Mouse (Mus musculus) lung, embryonic 16.5 days (tissue): ENCODE results near the gene Ncoa7. TPM values are rescaled to one million over a fixed set of nuclear protein-coding genes. Genes with fewer than 3 reads are reported as not detected.
A peak's percentile ranks its signal among the peaks of the same experiment; 100 is the strongest.
"Not testable (repeated sequence)": the region's sequence is repeated elsewhere in the genome, so short reads cannot be mapped to it uniquely, and the experiment has no call there.

Experiments used
- ATAC-seq: fragments of 200-750 bp; cut with Nextera tagmentation; 2 replicates; pipeline ENCODE4 v1.8.0; 2017; ENCODE audit warnings: low read depth, mild to moderate bottlenecking, moderate library complexity
- H3K27ac ChIP-seq: fragments of 300-500 bp; sonication (generic); 2 replicates; pipeline ENCODE4 v1.5.1; 2014; ENCODE audit warnings: mild to moderate bottlenecking, control low read depth, low read length
- H3K27me3 ChIP-seq: fragments of 300-500 bp; sonication (generic); 2 replicates; pipeline ENCODE4 v1.6.1; 2014; ENCODE audit warnings: low read depth, low read length, mixed read lengths; ENCODE audit not compliant: control insufficient read depth, insufficient read depth
- H3K36me3 ChIP-seq: fragments of 300-500 bp; sonication (generic); 2 replicates; pipeline ENCODE4 v1.6.1; 2014; ENCODE audit warnings: low read length; ENCODE audit not compliant: control insufficient read depth, insufficient read depth
- H3K4me1 ChIP-seq: fragments of 300-500 bp; sonication (generic); replicated peaks from 2 replicates; pipeline ENCODE4 v1.6.1; 2014; ENCODE audit warnings: low read length, mixed read lengths; ENCODE audit not compliant: control insufficient read depth, insufficient read depth
- H3K4me2 ChIP-seq: fragments of 300-500 bp; sonication (generic); 2 replicates; pipeline ENCODE4 v1.6.1; 2014; ENCODE audit warnings: low read depth, low read length, control low read depth
- H3K4me3 ChIP-seq: fragments of 300-500 bp; sonication (generic); 2 replicates; pipeline ENCODE4 v1.5.1; 2014; ENCODE audit warnings: mild to moderate bottlenecking, low read length, control low read depth
- H3K9ac ChIP-seq: fragments of 300-500 bp; sonication (generic); 2 replicates; pipeline ENCODE4 v1.6.1; 2014; ENCODE audit warnings: low read length, control low read depth
- H3K9me3 ChIP-seq: fragments of 300-500 bp; sonication (generic); 2 replicates; pipeline ENCODE4 v1.6.1; 2016; ENCODE audit warnings: low read length; ENCODE audit not compliant: control insufficient read depth
- WGBS: fragments of 180-500 bp; shearing (Covaris S2); extraction: QIAGEN DNeasy Blood & Tissue Kit; methylation state at CpG from one replicate; pipeline ENCODE4 v1.1.7; 2014; 5-methylcytosine and 5-hydroxymethylcytosine counted together
- polyA plus RNA-seq: library from polyadenylated mRNA; unstranded; fragments of >200 nt; fragmentation: Nextera tagmentation; extraction: Ambion mirVana; gene quantifications from 2 replicates; pipeline ENCODE4 v1.2.1, GENCODE M21; 2015

Gene Ncoa7
- polyA plus RNA-seq, 1 experiment from 2014 or later = 11.7 TPM

DNA sequence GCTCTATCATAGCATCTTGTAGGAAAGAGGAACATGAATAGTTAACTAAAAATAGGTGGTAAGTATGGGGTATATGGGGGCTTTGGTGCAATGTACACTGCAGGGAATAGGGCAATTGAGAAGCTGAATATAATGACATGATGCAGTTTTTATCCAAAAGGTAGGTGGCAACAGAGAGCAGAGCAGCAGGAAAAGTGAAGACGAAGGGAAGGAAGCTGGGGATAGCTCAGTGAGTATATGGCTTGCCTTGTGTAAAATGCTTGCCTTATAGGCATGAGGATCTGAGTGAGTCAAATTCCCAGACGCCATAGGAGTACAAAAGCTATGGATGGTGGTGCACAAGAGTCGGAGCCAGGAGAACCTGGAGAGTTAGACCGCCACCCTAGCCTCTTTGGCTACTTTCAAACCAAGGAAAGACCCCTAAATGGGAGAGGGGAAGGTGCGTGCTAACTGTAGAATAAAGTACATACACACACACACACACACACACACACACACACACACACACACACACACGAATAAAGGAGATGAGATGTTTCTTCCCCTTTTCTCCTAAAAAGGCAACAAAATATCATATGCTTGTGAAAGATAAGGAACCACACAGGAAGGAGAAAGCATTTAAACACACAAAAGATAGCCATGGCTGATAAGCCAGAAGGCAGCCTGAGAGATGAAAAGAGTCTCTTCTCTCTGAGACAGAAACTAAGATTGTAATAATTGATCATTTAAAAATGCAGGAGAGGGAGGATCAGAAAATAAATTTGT, 142.4 kb downstream of the Ncoa7 start:
- Histone ChIP-seq H3K9me3 (no peaks in the 10 kb centered on the region), H3K27me3 (no peaks in the 10 kb centered on the region), H3K4me1 (no peaks in the 10 kb centered on the region), H3K27ac (no peak overlapping the region), H3K9ac (no peak overlapping the region), H3K4me2 (no peak overlapping the region), H3K4me3 (no peak overlapping the region), H3K36me3 (peaks cover 5% of the 10 kb centered on the region)
- 80% methylated on average over 6 of the region's 6 CpGs for WGBS
- no peak for ATAC-seq

DNA sequence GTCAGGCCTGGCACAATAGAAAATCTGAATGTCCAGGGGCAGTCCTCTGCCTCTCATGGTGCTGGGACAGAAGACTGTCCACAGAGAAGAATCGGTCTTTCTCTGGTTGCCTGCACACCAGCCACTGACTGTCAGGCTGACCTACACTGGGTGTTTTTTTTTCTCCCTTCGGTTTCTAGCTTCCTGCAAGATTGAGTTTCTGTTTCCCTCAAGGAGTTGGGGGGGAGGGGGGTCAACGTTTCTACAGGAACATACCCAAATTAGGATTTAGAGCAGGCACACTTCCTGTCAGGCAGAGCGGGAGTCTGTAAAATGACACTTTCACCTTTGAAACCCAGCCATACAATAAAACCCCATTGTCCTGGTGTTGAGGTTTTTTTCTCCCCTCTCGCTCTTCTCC, 147.5 kb downstream of the Ncoa7 start:
- WGBS = 14% methylated on average over 5 of the region's 5 CpGs
- peak; percentile 67; the same call in 1 of the 2 replicates for ATAC-seq
- Histone ChIP-seq H3K27ac (0 out of 2 replicates have a peak overlapping the region, but pooled peaks have one; percentile 50), H3K4me2 (peak overlapping the region; percentile 49), H3K27me3 (no peaks in the 10 kb centered on the region), H3K9ac (peak overlapping the region; percentile 50), H3K36me3 (peaks cover 5% of the 10 kb centered on the region), H3K4me1 (peaks cover 2% of the 10 kb centered on the region; the same call in 1 of the 2 replicates), H3K9me3 (no peaks in the 10 kb centered on the region), H3K4me3 (peak overlapping the region; percentile 35)

DNA sequence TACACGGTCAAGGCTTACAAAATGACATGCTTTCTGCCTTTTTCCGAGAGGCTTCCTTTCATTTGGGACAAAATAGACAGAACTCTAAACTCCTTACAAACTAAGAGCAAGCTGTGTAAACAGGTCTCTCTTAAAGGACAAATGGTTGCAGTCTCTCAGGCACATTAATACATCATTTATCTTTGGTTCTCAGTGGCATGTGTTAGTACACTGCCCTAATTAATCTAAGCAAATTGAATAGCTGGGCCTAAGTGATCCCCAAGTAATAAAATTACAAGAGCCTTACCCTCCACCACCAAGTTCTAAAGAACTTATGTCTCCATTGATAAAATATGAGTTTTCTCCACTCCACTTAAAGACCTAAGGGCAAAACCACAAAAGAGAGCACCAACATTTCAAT, 155.4 kb downstream of the Ncoa7 start:
- Histone ChIP-seq H3K36me3 (peaks cover 9% of the 10 kb centered on the region; the same call in 1 of the 2 replicates), H3K9ac (no peak overlapping the region), H3K4me3 (no peak overlapping the region), H3K27me3 (no peaks in the 10 kb centered on the region), H3K9me3 (no peaks in the 10 kb centered on the region), H3K4me1 (no peaks in the 10 kb centered on the region), H3K27ac (no peak overlapping the region), H3K4me2 (no peak overlapping the region)
- no peak for ATAC-seq
- WGBS = 46% methylated on average over 2 of the region's 2 CpGs

DNA sequence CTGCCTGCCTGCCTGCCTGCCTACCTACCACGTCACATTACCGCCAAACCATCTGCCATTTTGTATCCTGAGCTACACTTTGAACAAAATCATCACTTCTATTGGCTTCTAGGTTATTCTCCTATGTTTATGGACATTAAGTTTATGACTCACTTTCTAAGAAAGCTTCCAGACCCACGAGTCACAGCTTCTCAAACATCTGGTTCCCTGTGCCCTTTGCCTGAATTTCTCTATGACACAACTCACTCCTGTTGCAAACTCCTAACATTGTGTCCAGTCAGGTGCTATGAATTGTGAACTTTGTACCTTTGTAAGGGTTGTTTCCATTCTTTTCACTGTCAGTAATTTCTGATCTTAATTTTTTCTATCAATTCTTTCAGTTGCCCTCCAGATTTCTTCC, 164.9 kb downstream of the Ncoa7 start:
- Histone ChIP-seq H3K27ac (no peak overlapping the region), H3K36me3 (no peaks in the 10 kb centered on the region), H3K4me1 (no peaks in the 10 kb centered on the region), H3K4me2 (no peak overlapping the region), H3K9me3 (no peaks in the 10 kb centered on the region), H3K4me3 (no peak overlapping the region), H3K9ac (no peak overlapping the region), H3K27me3 (no peaks in the 10 kb centered on the region)
- no peak for ATAC-seq
- 78% methylated on average over 3 of the region's 3 CpGs for WGBS

DNA sequence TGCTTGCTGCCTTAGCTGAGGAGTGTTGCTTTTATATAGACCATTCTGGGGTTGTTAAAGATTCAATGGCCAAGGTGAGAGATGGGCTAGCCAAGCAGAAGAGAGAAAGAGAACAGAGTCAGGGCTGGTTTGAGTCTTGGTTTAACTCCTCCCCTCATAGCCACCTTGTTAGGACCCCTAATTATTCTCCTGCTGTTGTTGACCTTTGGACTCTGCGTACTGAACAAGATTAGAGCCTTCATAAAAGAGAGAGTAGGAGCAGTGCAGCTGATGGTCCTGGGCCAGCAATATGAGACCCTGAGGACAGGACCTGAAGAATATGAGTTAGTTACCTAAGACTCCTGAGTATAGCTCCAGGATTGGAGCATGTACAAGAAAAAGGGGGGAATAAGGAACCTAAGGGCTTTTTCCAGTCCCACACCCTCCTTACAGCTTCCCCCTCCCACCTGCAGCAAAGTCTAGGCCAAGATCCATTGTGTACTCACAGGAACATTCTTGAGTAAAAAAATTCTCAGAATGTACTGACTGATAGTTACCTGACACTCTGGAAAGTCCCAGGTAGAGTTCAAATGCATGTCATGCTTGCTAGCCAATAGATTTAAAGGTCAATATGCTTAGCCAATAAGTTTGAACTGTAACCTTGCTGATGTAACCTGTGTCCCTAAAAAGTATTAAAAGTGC, 166.5 kb downstream of the Ncoa7 start:
- H3K9ac ChIP-seq, H3K4me1 ChIP-seq, H3K36me3 ChIP-seq, H3K27ac ChIP-seq, H3K9me3 ChIP-seq, H3K4me2 ChIP-seq, H3K27me3 ChIP-seq, ATAC-seq, H3K4me3 ChIP-seq: not testable (repeated sequence)
- 75% methylated on average over 1 of the region's 1 CpGs for WGBS

DNA sequence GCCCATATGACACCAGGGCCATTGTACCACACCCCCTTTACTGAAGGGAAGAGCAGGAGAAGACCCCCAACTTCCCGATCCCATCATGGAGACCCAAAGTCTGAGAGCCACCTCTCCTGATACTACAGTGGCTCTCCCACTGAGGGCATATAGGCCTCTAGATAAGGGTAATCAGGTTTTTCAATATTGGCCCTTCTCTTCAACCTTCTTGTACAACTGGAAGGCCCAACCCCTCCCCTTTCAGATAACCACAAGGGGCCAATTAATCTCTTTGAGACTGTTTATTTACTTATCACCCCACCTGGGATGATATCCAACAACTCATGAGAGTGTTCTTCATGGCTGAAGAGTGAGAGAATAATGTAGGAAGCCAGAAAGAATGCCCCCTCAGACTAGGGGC, 170.4 kb downstream of the Ncoa7 start:
- no peak overlapping the region for H3K4me3 ChIP-seq
- ATAC-seq = no peak

DNA sequence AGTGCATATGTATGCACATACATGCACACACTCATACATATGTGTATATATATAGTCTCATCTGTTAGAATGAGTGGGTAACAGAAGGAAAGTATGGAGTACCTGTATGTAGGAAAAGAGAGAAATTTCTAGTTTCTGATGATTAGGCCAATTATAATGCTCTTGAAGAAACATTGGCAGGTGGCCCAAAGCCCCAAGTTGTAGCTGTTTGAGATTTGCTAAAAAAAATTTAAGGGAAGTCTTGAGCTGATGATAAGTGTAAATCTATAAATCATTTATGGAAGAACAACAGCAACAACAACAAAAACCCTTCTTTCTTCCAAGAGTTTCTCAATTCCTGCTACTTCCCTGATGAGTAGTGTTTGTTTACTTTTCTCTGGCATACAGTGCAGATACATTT, 173.1 kb downstream of the Ncoa7 start:
- Histone ChIP-seq H3K4me1 (no peaks in the 10 kb centered on the region), H3K4me3 (no peak overlapping the region), H3K27me3 (no peaks in the 10 kb centered on the region), H3K4me2 (no peak overlapping the region), H3K9ac (no peak overlapping the region), H3K27ac (no peak overlapping the region), H3K36me3 (no peaks in the 10 kb centered on the region), H3K9me3 (no peaks in the 10 kb centered on the region)
- no peak for ATAC-seq

More for the DNA sequence above, 170.4 kb downstream of the Ncoa7 start:
- no peaks in the 10 kb centered on the region for H3K9me3 ChIP-seq
- H3K27ac ChIP-seq = no peak overlapping the region
- no peaks in the 10 kb centered on the region for H3K36me3 ChIP-seq
- no peaks in the 10 kb centered on the region for H3K4me1 ChIP-seq
- no peak overlapping the region for H3K4me2 ChIP-seq
- H3K9ac ChIP-seq = no peak overlapping the region
- WGBS = 88% methylated on average over 1 of the region's 1 CpGs
- no peaks in the 10 kb centered on the region for H3K27me3 ChIP-seq

DNA sequence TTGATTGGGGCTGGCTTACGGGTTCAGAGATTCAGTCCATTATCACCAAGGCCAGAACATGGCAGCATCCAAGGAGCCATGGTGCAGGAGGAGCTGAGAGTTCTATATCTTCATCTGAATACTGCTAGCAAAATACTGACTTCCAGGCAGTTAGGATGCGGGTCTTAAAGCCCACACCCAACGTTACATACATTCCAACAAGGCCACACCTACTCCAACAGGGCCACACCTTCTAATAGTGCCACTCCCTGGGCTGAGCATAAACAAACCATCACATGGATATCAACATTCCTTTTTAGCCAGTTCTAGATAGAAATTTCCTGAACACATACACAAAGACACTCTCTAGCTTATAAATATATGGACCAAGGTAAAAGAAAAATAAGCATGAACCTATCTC, 173.6 kb downstream of the Ncoa7 start, which contains the start of gene Hint3:
Hint3 (minus strand) TSS at position 120 of the 400 bp plus-strand sequence.
- WGBS = 70% methylated on average over 3 of the region's 3 CpGs
- ATAC-seq = no peak
- no peaks in the 10 kb centered on the region for H3K36me3 ChIP-seq

DNA sequence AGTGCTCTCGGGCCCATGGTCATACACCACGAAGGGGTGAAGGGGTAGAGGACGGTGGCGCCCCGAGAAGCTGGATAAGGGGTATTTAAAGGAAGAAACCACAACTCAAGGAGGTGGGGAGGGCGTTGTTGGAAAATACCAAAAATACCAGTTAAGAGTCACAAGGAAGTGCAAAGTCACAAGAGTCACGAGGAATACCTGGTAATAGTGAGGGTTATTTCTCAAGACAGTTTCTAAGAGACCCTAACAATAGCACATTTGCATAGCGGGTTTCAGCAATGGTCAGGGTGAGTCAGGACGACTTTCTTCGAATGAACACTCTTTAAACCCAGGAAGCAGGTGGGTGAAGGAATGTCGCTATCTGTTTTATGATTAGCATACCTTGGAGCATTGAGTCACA, 174.7 kb downstream of the Ncoa7 start:
- H3K27ac ChIP-seq, ATAC-seq, H3K9me3 ChIP-seq, H3K36me3 ChIP-seq, H3K27me3 ChIP-seq, H3K4me3 ChIP-seq, H3K4me1 ChIP-seq, H3K9ac ChIP-seq, H3K4me2 ChIP-seq: not testable (repeated sequence)
- WGBS = 88% methylated on average over 11 of the region's 11 CpGs

More for the DNA sequence above, 173.6 kb downstream of the Ncoa7 start, which contains the start of gene Hint3:
- no peak within 1 kb of the TSS for H3K4me3 ChIP-seq
- no peaks in the 10 kb centered on the region for H3K4me1 ChIP-seq
- H3K4me2 ChIP-seq = no peak within 1 kb of the TSS
- no peaks in the 10 kb centered on the region for H3K9me3 ChIP-seq
- H3K27me3 ChIP-seq = no peaks in the 10 kb centered on the region
- H3K27ac ChIP-seq = no peak within 1 kb of the TSS
- H3K9ac ChIP-seq = no peak within 1 kb of the TSS
